Mouse (Mus musculus) ES-E14 (cell line): Measurements from ENCODE around the gene Lrrc42. TPM values are rescaled to one million over a fixed set of nuclear protein-coding genes. Genes with fewer than 3 reads are reported as not detected.

Source experiments
- DNase-seq: peaks from one replicate; pipeline ENCODE4 v3.0.0-alpha.2; 2013; ENCODE audit warnings: low read depth, low spot score
- H3K27ac ChIP-seq: 2 replicates; pipeline ENCODE4 v1.5.1; 2012; ENCODE audit warnings: low read depth, mild to moderate bottlenecking, low read length, moderate library complexity, mixed read lengths; ENCODE audit not compliant: poor library complexity, insufficient read depth, severe bottlenecking
- H3K36me3 ChIP-seq: 2 replicates; pipeline ENCODE4 v1.6.1; 2012; ENCODE audit warnings: mild to moderate bottlenecking, low read length, moderate library complexity, mixed read lengths; ENCODE audit not compliant: control insufficient read depth, poor library complexity, insufficient read depth, severe bottlenecking
- H3K4me1 ChIP-seq, 2 experiments: fragments of 150-350 bp in 1 of 2; sonication (generic) in 1 of 2; 2 replicates each; pipeline ENCODE4 v1.6.1; 2012; ENCODE audit warnings: low read length in 2 of 2, mild to moderate bottlenecking in 1 of 2, mixed read lengths in 1 of 2; ENCODE audit not compliant: control insufficient read depth in 2 of 2, insufficient read depth in 2 of 2, poor library complexity in 1 of 2
- H3K4me3 ChIP-seq, 2 experiments: fragments of 150-350 bp in 1 of 2; sonication (generic) in 1 of 2; 2 replicates each; pipeline ENCODE4 v1.5.1; 2012; ENCODE audit warnings: low read length in 2 of 2, low read depth in 1 of 2, mild to moderate bottlenecking in 1 of 2, mixed read lengths in 1 of 2; ENCODE audit not compliant: insufficient read depth in 1 of 2, poor library complexity in 1 of 2, severe bottlenecking in 1 of 2
- H3K9ac ChIP-seq: 2 replicates; pipeline ENCODE4 v1.6.1; 2012; ENCODE audit warnings: low read depth, mild to moderate bottlenecking, low read length, mixed read lengths; ENCODE audit not compliant: poor library complexity, insufficient read depth, severe bottlenecking
- H3K9me3 ChIP-seq: fragments of 150-350 bp; sonication (generic); 2 replicates; pipeline ENCODE4 v1.6.1; 2012; ENCODE audit warnings: low read depth, mild to moderate bottlenecking, low read length; ENCODE audit not compliant: control insufficient read depth, insufficient read depth
- CHD2 ChIP-seq: IDR thresholded peaks from 2 replicates; pipeline ENCODE4 v1.6.1; 2014; ENCODE audit warnings: mild to moderate bottlenecking, low read depth, low read length, inconsistent platforms
- HCFC1 ChIP-seq: IDR thresholded peaks from 2 replicates; pipeline ENCODE4 v1.6.1; 2012; ENCODE audit warnings: low read length, inconsistent platforms, borderline replicate concordance; ENCODE audit not compliant: insufficient read depth
- MAFK ChIP-seq: IDR thresholded peaks from 2 replicates; pipeline ENCODE4 v1.6.1; 2014; ENCODE audit warnings: mild to moderate bottlenecking, low read depth, low read length, inconsistent platforms; ENCODE audit not compliant: insufficient read depth
- ZC3H11A ChIP-seq: IDR thresholded peaks from 2 replicates; pipeline ENCODE4 v1.6.1; 2012; ENCODE audit warnings: low read depth, mild to moderate bottlenecking, inconsistent platforms, low read length, borderline replicate concordance
- ZNF384 ChIP-seq: IDR thresholded peaks from 2 replicates; pipeline ENCODE4 v1.6.1; 2012; ENCODE audit warnings: low read depth, low read length, inconsistent platforms
- in situ Hi-C, 2 experiments: fragments of 600-800 bp; cut with MboI; formaldehyde crosslinking; loops; one replicate each; pipeline ENCODE4 v1.15.1; 2025; ENCODE audit warnings: low sequenced_read_pairs in 2 of 2, inconsistent platforms in 1 of 2; ENCODE audit not compliant: unreplicated experiment in 2 of 2
- total RNA-seq: library from RNA; depleted of rRNA; stranded (reverse); fragments of 300-350 nt; gene quantifications from 2 replicates; pipeline ENCODE4 v1.2.3, GENCODE M21; 2012; rRNA removed

Gene Lrrc42
- total RNA-seq, result 14.4 and 24.0 TPM in 2 replicates

GRCm38 (mm10) chr4:107253125-107254091 lies at the start of gene Lrrc42, which contains the start of gene Hspb11:
Gene Lrrc42, minus strand, starts transcription at chr4:107253532.
Gene Hspb11, plus strand, starts transcription at chr4:107253593.
- TF ChIP-seq HCFC1, result no peak
- TF ChIP-seq CHD2, result no peak
- Histone ChIP-seq H3K9me3 (no peaks in the 10 kb centered on the region), H3K4me3 (peak within 1 kb of the TSS; percentile 96), H3K9ac (peak within 1 kb of the TSS; percentile 95), H3K4me1 (0 out of 4 replicates have a peak, but pooled peaks cover 0 to 3% of the 10 kb centered on the region in 2 experiments), H3K27ac (peak within 1 kb of the TSS; percentile 75), H3K36me3 (no peaks in the 10 kb centered on the region)
- in situ Hi-C loops, result no loop called here
- peak; percentile 83 for DNase-seq

GRCm38 (mm10) chr4:107302832-107303231 lies 49.5 kb upstream of the Lrrc42 start:
- DNase-seq, result no peak
- H3K4me1 ChIP-seq, result no peaks in the 10 kb centered on the region
- H3K9me3 ChIP-seq, result no peaks in the 10 kb centered on the region
- in situ Hi-C loops, result no loop called here
- no peak for TF ChIP-seq ZC3H11A
- TF ChIP-seq MAFK, result no peak
- no peak for TF ChIP-seq HCFC1
- no peak for TF ChIP-seq CHD2
- no peak for TF ChIP-seq ZNF384
- H3K9ac ChIP-seq, result no peak overlapping the region
- H3K27ac ChIP-seq, result no peak overlapping the region
- no peak overlapping the region for H3K4me3 ChIP-seq
- no peaks in the 10 kb centered on the region for H3K36me3 ChIP-seq

GRCm38 (mm10) chr4:107302221-107302620 lies 48.9 kb upstream of the Lrrc42 start:
- no peak for DNase-seq
- Histone ChIP-seq H3K27ac (no peak overlapping the region), H3K36me3 (no peaks in the 10 kb centered on the region), H3K9ac (no peak overlapping the region), H3K9me3 (no peaks in the 10 kb centered on the region), H3K4me3 (no peak overlapping the region), H3K4me1 (no peaks in the 10 kb centered on the region)
- in situ Hi-C loops, result no loop called here
- no peak for TF ChIP-seq HCFC1
- TF ChIP-seq CHD2, result no peak
- no peak for TF ChIP-seq ZC3H11A

GRCm38 (mm10) chr4:107300902-107301555 lies 47.7 kb upstream of the Lrrc42 start:
- no peak for DNase-seq
- TF ChIP-seq HCFC1 (no peak), MAFK (no peak), ZC3H11A (no peak), CHD2 (no peak)
- Histone ChIP-seq H3K27ac (no peak overlapping the region), H3K36me3 (no peaks in the 10 kb centered on the region), H3K4me3 (no peak overlapping the region), H3K4me1 (no peaks in the 10 kb centered on the region), H3K9me3 (no peaks in the 10 kb centered on the region), H3K9ac (no peak overlapping the region)
- in situ Hi-C loops, result no loop called here
